Mouse (Mus musculus) forebrain, embryonic 16.5 days (tissue): ENCODE measurements around the gene Ppcs. TPM values are rescaled to one million over a fixed set of nuclear protein-coding genes. Genes with fewer than 3 reads are reported as not detected.

Experiments used
- ATAC-seq: fragments of 200-750 bp; cut with Nextera tagmentation; 2 replicates; pipeline ENCODE4 v1.8.0; 2017; ENCODE audit warnings: mild to moderate bottlenecking, moderate library complexity
- H3K27ac ChIP-seq: fragments of 300-500 bp; sonication (generic); 2 replicates; pipeline ENCODE4 v1.5.1; 2014; ENCODE audit warnings: low read length, control low read depth
- H3K27me3 ChIP-seq: fragments of 300-500 bp; sonication (generic); replicated peaks from 2 replicates; pipeline ENCODE4 v1.6.1; 2014; ENCODE audit warnings: low read length; ENCODE audit not compliant: control insufficient read depth, insufficient read depth
- H3K36me3 ChIP-seq: fragments of 300-500 bp; sonication (generic); 2 replicates; pipeline ENCODE4 v1.6.1; 2014; ENCODE audit not compliant: control insufficient read depth, insufficient read depth
- H3K4me1 ChIP-seq: fragments of 300-500 bp; sonication (generic); replicated peaks from 2 replicates; pipeline ENCODE4 v1.6.1; 2014; ENCODE audit warnings: low read length; ENCODE audit not compliant: control insufficient read depth, insufficient read depth
- H3K4me2 ChIP-seq: fragments of 300-500 bp; sonication (generic); 2 replicates; pipeline ENCODE4 v1.6.1; 2014; ENCODE audit warnings: mild to moderate bottlenecking, low read length, control low read depth
- H3K4me3 ChIP-seq: fragments of 300-500 bp; sonication (generic); replicated peaks from 2 replicates; pipeline ENCODE4 v1.5.1; 2014; ENCODE audit warnings: mild to moderate bottlenecking, low read length, control low read depth
- H3K9ac ChIP-seq: fragments of 300-500 bp; sonication (generic); replicated peaks from 2 replicates; pipeline ENCODE4 v1.6.1; 2014; ENCODE audit warnings: low read depth, low read length, control low read depth
- H3K9me3 ChIP-seq: fragments of 300-500 bp; sonication (generic); 2 replicates; pipeline ENCODE4 v1.6.1; 2016; ENCODE audit warnings: low read length; ENCODE audit not compliant: control insufficient read depth
- WGBS: fragments of 180-500 bp; shearing (Covaris S2); extraction: QIAGEN DNeasy Blood & Tissue Kit; methylation state at CpG from one replicate; pipeline ENCODE4 v1.1.7; 2014; 5-methylcytosine and 5-hydroxymethylcytosine counted together
- polyA plus RNA-seq: library from polyadenylated mRNA; unstranded; fragments of >200 nt; fragmentation: Nextera tagmentation; extraction: Ambion mirVana; gene quantifications from 2 replicates; pipeline ENCODE4 v1.2.1, GENCODE M21; 2015

Ppcs gene
- 16.2 and 16.4 TPM in 2 replicates for polyA plus RNA-seq

DNA sequence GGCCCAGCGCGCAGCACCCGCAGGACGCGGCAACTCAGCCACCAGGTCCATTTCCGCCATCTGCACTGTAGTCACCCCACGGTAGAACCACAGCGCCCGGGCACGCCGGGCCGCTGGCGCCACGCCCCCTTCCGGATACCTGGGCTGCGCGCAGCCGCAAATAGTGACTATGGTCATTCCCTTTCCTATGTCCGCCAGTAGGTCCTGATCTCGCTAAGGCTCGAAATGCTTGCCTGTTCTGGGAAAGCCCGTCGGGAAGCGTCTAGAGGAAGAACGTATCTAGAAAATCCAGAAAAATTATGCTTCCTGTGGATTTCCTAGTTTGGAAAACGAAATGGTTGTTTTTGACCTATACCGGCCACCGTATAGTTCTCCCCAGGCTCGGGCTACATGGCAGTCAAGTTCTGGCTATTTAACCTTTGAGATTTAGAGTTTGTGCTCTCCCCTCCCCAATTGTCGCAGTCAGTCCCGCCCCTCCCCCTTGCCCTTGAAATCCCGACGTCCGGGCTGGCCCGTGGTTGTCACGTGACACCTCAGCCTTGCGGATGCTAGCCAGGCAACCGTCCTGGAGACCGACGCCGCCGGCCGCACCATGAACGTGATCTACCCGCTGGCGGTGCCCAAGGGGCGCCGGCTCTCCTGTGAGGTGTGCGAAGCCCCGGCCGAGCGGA, at the start of gene Ppcs, which contains the start of gene Zmynd12:
Gene Ppcs, minus strand, starts transcription at position 127 of the 671 bp plus-strand sequence.
Gene Zmynd12, plus strand, starts transcription at position 521 of the 671 bp plus-strand sequence.
- peak within 1 kb of the TSS; percentile 86 for H3K27ac ChIP-seq
- peaks cover 11% of the 10 kb centered on the region for H3K4me1 ChIP-seq
- peak within 1 kb of the TSS; percentile 77 for H3K4me3 ChIP-seq
- no peaks in the 10 kb centered on the region for H3K9me3 ChIP-seq
- H3K27me3 ChIP-seq, result no peaks in the 10 kb centered on the region
- H3K9ac ChIP-seq, result peak within 1 kb of the TSS; percentile 75
- ATAC-seq, result peak; percentile 91
- H3K36me3 ChIP-seq, result no peaks in the 10 kb centered on the region
- H3K4me2 ChIP-seq, result peak within 1 kb of the TSS; percentile 84
- under 1% methylated on average over 52 of the region's 52 CpGs for WGBS

DNA sequence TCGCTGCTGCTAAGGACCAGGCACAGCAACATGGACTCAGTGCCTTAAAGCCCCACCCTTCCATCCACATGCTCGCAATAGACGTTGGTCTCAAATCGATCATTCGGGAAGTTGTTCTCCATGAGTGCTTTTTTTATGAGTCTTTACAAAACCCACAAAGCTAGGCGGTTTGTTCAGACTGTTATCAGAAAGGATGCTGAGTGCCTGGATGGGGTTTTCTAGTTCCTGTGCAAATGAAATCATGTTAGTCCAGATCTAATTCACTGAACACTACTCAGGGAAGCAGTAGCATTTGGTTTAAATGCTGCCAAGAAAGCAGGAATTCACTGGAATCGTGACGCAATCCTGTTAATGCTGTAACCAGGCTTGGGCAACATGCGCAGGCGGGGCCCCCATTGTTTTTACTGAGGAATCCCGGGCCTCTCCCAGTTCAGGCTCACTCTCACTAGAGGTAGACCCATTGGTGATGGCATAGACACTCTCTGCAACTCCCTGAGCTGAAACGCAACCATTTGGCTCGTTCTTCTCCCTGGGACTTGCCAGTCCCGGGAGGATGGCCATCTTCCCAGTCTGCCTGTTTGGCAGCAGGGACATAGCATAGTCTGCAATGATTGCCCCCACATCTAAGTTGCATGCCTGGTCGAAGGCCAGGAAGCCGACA, 45.6 kb upstream of the Ppcs start:
- Histone ChIP-seq H3K27ac (peak overlapping the region; percentile 24), H3K36me3 (no peaks in the 10 kb centered on the region), H3K9ac (no peak overlapping the region), H3K4me1 (peaks cover 22% of the 10 kb centered on the region), H3K4me3 (no peak overlapping the region), H3K27me3 (no peaks in the 10 kb centered on the region), H3K4me2 (no peak overlapping the region), H3K9me3 (no peaks in the 10 kb centered on the region)
- ATAC-seq, result peak; percentile 23; the same call in 1 of the 2 replicates
- 78% methylated on average over 16 of the region's 16 CpGs for WGBS

DNA sequence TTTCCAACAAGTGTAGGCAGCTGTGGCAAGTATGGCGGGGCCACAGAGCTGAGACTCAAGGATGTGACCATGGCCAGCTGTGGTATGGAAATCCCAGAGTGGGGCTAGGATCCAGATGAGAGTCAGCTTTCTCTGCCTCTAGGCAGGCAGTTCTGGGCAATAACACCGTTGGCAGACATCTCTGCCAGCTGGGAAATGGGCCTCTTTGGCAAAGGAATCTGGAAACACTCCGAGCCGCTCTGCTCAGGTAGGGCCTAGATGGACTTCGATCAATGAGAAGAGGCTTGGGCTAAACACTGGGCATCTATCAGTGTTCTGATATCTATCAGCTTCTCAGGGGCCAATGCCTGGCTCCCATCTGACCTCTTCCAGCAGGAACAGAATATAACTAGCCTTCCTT, 43.6 kb upstream of the Ppcs start:
- Histone ChIP-seq H3K4me3 (no peak overlapping the region), H3K4me1 (peaks cover 41% of the 10 kb centered on the region), H3K4me2 (no peak overlapping the region), H3K36me3 (no peaks in the 10 kb centered on the region), H3K9ac (no peak overlapping the region), H3K27ac (no peak overlapping the region), H3K27me3 (no peaks in the 10 kb centered on the region), H3K9me3 (no peaks in the 10 kb centered on the region)
- ATAC-seq, result no peak
- WGBS, result 85% methylated on average over 5 of the region's 5 CpGs

DNA sequence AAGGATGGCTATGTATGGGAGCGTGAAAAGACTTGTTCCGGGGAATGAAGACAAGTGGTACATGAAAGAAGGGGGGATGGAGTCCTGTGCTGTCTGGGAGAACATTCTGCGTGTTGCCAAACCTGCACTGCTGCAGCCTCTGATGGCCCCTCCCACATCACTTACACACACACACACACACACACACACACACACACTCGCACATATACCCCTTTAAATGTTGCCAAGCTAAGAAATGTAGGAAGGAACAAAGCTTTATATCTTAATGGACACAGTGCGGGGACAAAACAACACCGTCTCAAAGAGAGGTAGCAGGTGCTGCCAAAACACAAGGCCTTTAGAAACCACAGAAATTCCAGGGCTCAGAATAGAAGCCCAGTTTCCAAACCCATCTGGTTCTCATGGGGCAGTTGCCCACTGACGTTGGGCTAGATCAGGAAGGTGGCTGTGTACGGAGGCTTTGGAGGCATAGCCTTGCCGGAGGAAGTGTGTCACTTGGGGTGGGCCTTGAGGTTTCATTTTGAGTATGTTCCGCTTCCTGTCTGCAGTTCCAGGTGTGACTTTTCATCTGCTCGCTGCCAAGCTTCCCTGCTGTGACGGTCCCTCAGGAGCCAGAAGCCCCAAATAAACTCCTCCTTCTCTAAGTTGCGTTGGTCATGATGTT, 41.7 kb upstream of the Ppcs start:
- peak overlapping the region; percentile 98 for H3K27ac ChIP-seq
- no peaks in the 10 kb centered on the region for H3K9me3 ChIP-seq
- H3K4me1 ChIP-seq, result peaks cover 51% of the 10 kb centered on the region
- no peak overlapping the region for H3K4me3 ChIP-seq
- H3K9ac ChIP-seq, result no peak overlapping the region
- no peaks in the 10 kb centered on the region for H3K36me3 ChIP-seq
- 51% methylated on average over 13 of the region's 13 CpGs for WGBS
- ATAC-seq, result no peak
- H3K27me3 ChIP-seq, result no peaks in the 10 kb centered on the region
- H3K4me2 ChIP-seq, result no peak overlapping the region

DNA sequence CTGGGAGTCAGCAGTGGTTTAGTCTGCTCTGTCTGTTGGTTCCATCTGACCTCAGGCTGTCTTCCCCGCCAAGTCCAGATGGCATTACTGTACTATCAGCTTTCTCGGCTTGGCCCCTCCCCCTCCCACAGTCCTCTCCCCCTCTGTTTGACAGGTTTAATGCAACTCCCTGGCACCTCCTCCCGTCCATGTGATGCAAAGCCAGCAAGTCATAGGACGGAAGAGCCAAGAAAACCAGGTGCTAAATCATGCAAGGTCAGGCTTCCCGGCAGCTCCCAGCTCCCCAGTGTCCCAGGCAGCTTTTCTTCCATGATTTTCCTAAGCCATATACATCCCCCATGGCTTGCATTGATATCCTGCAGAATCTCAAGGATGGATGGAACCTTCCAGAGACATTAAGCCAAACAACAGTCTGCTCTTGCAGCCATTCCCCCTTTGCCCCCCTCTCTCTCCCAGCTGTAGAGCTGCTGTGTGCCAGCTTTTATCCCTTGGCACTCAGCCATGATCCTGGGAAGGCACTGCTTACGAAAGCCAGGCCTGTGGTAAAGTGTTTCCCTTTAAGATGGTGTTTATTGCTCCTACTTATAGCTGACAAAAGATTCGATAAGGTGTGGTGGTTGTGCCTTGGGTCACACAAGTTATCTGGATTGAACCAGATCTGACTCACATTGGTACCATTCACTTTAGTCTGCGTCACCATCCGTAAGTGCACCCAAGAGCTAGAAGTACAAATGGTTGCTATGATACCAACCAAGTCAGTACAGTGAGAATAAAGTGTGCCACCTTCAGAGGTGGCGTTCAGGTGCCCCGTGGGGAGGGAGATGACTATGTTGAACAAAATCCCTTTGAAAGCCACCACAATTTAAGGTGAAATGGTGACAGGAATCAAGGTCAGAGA, 40.9 kb upstream of the Ppcs start:
- peak; percentile 49 for ATAC-seq
- Histone ChIP-seq H3K36me3 (no peaks in the 10 kb centered on the region), H3K4me1 (peaks cover 48% of the 10 kb centered on the region), H3K4me2 (peak overlapping the region; percentile 2; the same call in 1 of the 2 replicates), H3K4me3 (no peak overlapping the region), H3K9me3 (no peaks in the 10 kb centered on the region), H3K27ac (peak overlapping the region; percentile 98), H3K9ac (no peak overlapping the region; the same call in 1 of the 2 replicates), H3K27me3 (no peaks in the 10 kb centered on the region)
- WGBS, result 18% methylated on average over 11 of the region's 11 CpGs

DNA sequence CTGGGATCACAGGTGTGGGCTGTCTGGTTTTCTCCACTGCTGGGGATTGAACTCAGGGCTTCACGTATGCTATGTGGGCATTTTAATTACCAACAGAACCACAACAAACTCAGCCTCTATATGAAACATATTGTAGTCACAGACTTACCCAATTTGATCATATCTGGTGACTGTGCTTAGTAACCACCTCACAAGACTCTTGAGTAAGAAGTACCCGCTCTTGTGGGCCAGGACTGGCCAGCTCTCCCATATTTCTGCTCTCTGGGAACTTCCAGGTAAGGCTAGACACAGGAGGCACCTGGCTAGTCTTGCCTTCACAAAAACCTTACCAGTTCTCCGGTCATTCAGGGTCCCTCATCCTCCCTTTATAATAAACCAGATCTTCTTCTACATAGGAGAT, 40.2 kb upstream of the Ppcs start:
- H3K9me3 ChIP-seq, result no peaks in the 10 kb centered on the region
- H3K36me3 ChIP-seq, result no peaks in the 10 kb centered on the region
- no peaks in the 10 kb centered on the region for H3K27me3 ChIP-seq
- H3K4me2 ChIP-seq, result peak overlapping the region; percentile 2; the same call in 1 of the 2 replicates
- no peak overlapping the region; the same call in 1 of the 2 replicates for H3K9ac ChIP-seq
- no peak overlapping the region for H3K4me3 ChIP-seq
- WGBS, result 77% methylated on average over 3 of the region's 3 CpGs
- peak overlapping the region; percentile 98 for H3K27ac ChIP-seq
- H3K4me1 ChIP-seq, result peaks cover 45% of the 10 kb centered on the region
- ATAC-seq, result no peak

DNA sequence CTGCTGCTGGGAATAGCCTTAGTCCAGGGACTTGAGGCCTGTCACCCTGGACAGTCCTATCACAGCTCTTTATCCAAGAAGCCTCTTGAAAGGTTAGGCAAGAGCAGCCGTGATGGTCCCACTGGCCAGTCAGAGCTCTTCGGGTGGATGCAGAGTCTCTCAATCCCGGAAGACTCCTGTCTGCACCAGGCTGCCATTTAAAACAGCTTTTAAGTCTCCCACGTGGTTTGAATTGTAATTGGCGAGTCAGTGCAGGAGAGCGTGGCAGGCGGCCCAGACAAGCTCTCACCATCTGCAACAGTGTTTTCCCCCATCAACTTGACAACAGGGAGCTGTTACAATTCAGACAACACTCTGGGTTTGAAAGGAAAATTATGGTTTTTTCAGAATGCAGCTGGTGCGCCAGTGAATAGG, 38.5 kb upstream of the Ppcs start:
- Histone ChIP-seq H3K9ac (no peak overlapping the region; the same call in 1 of the 2 replicates), H3K9me3 (no peaks in the 10 kb centered on the region), H3K27me3 (no peaks in the 10 kb centered on the region), H3K36me3 (no peaks in the 10 kb centered on the region), H3K4me3 (peak overlapping the region; percentile 18; the same call in 1 of the 2 replicates), H3K27ac (peak overlapping the region; percentile 98), H3K4me2 (peak overlapping the region; percentile 41), H3K4me1 (peaks cover 42% of the 10 kb centered on the region)
- peak; percentile 90 for ATAC-seq
- WGBS, result 5% methylated on average over 8 of the region's 8 CpGs

DNA sequence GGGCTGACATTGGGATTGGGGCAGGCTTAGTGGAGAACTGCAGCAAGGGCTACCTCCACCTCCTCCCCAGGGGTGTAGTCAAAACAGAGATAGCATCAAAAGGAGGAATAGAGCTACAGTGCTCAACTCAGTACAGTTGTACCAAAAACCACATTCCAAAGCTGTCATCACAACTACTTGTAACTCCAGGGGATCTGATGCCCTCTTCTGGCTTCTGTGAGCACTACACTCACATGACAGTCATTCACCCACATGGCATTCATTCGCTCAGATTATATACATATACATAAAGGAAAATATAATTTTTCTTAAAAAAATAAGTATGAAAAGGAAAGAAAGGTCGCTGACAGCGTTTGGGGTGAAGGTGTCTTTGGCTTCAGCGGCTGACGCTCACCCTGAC, 38.1 kb upstream of the Ppcs start:
- Histone ChIP-seq H3K36me3 (no peaks in the 10 kb centered on the region), H3K9me3 (no peaks in the 10 kb centered on the region), H3K9ac (no peak overlapping the region), H3K27ac (peak overlapping the region; percentile 98), H3K27me3 (no peaks in the 10 kb centered on the region), H3K4me3 (peak overlapping the region; percentile 18; the same call in 1 of the 2 replicates), H3K4me2 (peak overlapping the region; percentile 41), H3K4me1 (peaks cover 42% of the 10 kb centered on the region)
- peak; percentile 7; the same call in 1 of the 2 replicates for ATAC-seq
- WGBS, result 49% methylated on average over 5 of the region's 5 CpGs
